In the genomic region with DNA sequence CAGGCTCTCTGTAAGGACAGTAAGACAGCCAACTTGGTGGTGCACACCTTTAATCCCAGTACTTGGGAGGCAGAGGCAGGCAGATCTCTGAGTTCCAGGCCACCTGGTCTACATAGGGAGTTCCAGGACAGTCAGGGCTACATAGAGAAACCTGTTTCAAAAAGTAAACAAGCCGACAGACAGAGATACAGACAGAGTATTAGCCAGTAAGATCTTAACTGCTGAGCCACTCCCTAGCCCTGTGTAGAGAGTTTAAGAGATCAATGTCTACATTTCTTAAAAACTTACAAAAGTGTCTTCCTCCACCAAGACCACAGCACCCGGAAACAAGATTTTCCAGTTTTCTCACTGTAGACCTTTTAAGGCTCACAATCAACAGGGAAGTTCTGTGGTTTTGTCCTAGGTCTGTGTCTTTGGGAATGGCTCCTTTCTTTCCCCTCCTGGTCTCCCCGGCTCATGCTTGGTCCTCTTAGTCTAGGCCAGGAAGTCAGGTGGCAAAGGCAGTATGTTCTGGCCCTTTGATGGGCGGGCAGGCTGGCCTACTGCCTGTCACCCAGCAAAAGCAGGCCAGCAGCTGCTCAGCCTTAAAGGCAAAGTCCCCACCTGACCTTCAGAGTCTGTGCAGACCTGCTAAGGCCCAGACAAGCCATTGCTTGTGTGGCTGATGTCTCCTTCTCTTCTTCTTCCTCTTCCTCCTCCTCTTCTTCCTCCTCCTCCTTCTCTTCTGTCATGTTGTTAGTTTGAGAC, we compare ENCODE assay signal across 16 mouse cellular contexts. TPM values are rescaled to one million over a fixed set of nuclear protein-coding genes. Genes with fewer than 3 reads are reported as not detected.
A peak's percentile ranks its signal among the peaks of the same experiment; 100 is the strongest.
DNase-seq lines count a peak whose midpoint lies in the region; ATAC-seq and TF ChIP-seq lines count a peak whose summit lies in the region.
"Had no signal": no experiment of that assay in that cellular context is flagged by ENCODE, and none has a peak within 500 bp of the region (broad histone marks: within the 10 kb centered on the region; RNA-seq: fewer than 3 reads in every experiment).

No protein-coding gene starts in this region.

- no peaks in the 10 kb centered on the region for H3K9me3 ChIP-seq in heart, embryonic 10.5 days
- H3K9me3 ChIP-seq: hindbrain, embryonic 15.5 days; liver, embryonic 15.5 days had no signal

- H3K27ac ChIP-seq in heart, embryonic 10.5 days: no peak overlapping the region
- H3K27ac ChIP-seq in gastrocnemius, adult 2 months: peak overlapping the region; percentile 75
- H3K27ac ChIP-seq: hindbrain, embryonic 15.5 days; layer of hippocampus, adult 2 months; liver, embryonic 15.5 days had no signal

- no peak for ATAC-seq in erythroblast, adult 5-6 weeks (replicated peaks; ENCODE audit: low FRiP score, poor library complexity, severe bottlenecking)

- no peak overlapping the region for H3K4me3 ChIP-seq in heart, embryonic 10.5 days
- peak overlapping the region; percentile 15 for H3K4me3 ChIP-seq in gastrocnemius, adult 2 months
- H3K4me3 ChIP-seq: hindbrain, embryonic 15.5 days; layer of hippocampus, adult 2 months; liver, embryonic 15.5 days had no signal

- WGBS in heart, embryonic 10.5 days: 71% methylated on average over 4 of the region's 4 CpGs

- 0 out of 2 replicates have a peak, but pooled peaks cover 5% of the 10 kb centered on the region for H3K4me1 ChIP-seq in heart, embryonic 10.5 days
- H3K4me1 ChIP-seq: hindbrain, embryonic 15.5 days; liver, embryonic 15.5 days had no signal

- peak; percentile 97 for DNase-seq in heart, adult 11 months
- DNase-seq in heart, embryonic 10.5 days (ENCODE audit: low spot score): no peak
- peak; percentile 80 for DNase-seq in gastrocnemius, adult 2 months
- peak; percentile 24 to 47 for DNase-seq in heart, postnatal 14 days
- DNase-seq in skeletal muscle tissue, adult 2 months (ENCODE audit: low read depth, low spot score): peak; percentile 79
- no peak for DNase-seq in urinary bladder, adult 18-20 months (ENCODE audit: low spot score in 2 of 2)
- no peak for DNase-seq in urinary bladder, postnatal 14 days (ENCODE audit: low spot score)
- DNase-seq: cerebellum, adult 11-12 months; embryo, embryonic 11 days; lung, postnatal 4 days; right cerebral cortex, postnatal 4 days had no signal

- TF ChIP-seq CTCF in gastrocnemius, adult 2 months (IDR thresholded peaks at IDR 0.05): no peak

- H3K27me3 ChIP-seq in heart, embryonic 10.5 days (ENCODE audit: insufficient read depth, poor library complexity, severe bottlenecking): no peaks in the 10 kb centered on the region
- H3K27me3 ChIP-seq: hindbrain, embryonic 15.5 days; liver, embryonic 15.5 days had no signal

- no peaks in the 10 kb centered on the region for H3K36me3 ChIP-seq in heart, embryonic 10.5 days
- H3K36me3 ChIP-seq: hindbrain, embryonic 15.5 days; liver, embryonic 15.5 days had no signal

- intact Hi-C loops in gastrocnemius, adult 2 months (cut with DNase I): no loop called here
- intact Hi-C loops in heart, postnatal 14 days (cut with DNase I): no loop called here

RNA-seq across cellular contexts. Expression of gene Osbpl10, which starts 18.2 kb away (rescaled TPM):
- 1.2 and 1.7 TPM in 2 replicates for polyA plus RNA-seq in heart, embryonic 10.5 days (2016; fragmentation: Nextera tagmentation; extraction: Ambion mirVana)
- 1 to 10 TPM; 2.0 to 3.7 TPM for total RNA-seq in gastrocnemius, adult 2 months (2021)
- 1 to 10 TPM; 2.9 to 3.2 TPM for total RNA-seq in heart, postnatal 14 days (2021)
- total RNA-seq in erythroblast, adult 5-6 weeks (2015; ENCODE audit: low replicate concordance): not detected in 2 replicates
- not detected in 2 replicates for total RNA-seq in erythroblast, adult 5-6 weeks (2017; ENCODE audit: low replicate concordance)
- total RNA-seq: monocyte, adult 5-6 weeks had no signal

RNA-seq across cellular contexts. Expression of gene Rps27rt, which starts 22.3 kb away (rescaled TPM):
- 177 and 217 TPM in 2 replicates for polyA plus RNA-seq in heart, embryonic 10.5 days (2016; fragmentation: Nextera tagmentation; extraction: Ambion mirVana)
- total RNA-seq in gastrocnemius, adult 2 months (2021): 10 to 100 TPM; 34.1 to 35.4 TPM
- total RNA-seq in heart, postnatal 14 days (2021): 10 to 100 TPM; 13.5 to 32.5 TPM
- total RNA-seq in erythroblast, adult 5-6 weeks (2015; ENCODE audit: low replicate concordance): 34.3 and 96.3 TPM in 2 replicates
- 27.0 and 44.2 TPM in 2 replicates for total RNA-seq in erythroblast, adult 5-6 weeks (2017; ENCODE audit: low replicate concordance)

RNA-seq across cellular contexts. Expression of gene Gpd1l, which starts 26.4 kb away (rescaled TPM):
- 18.7 and 23.1 TPM in 2 replicates for polyA plus RNA-seq in heart, embryonic 10.5 days (2016; fragmentation: Nextera tagmentation; extraction: Ambion mirVana)
- total RNA-seq in gastrocnemius, adult 2 months (2021): 10 to 100 TPM; 16.4 to 22.3 TPM
- total RNA-seq in heart, postnatal 14 days (2021): 10 to 100 TPM; 38.0 to 38.9 TPM
- total RNA-seq in erythroblast, adult 5-6 weeks (2015; ENCODE audit: low replicate concordance): 8.5 and 10.4 TPM in 2 replicates
- total RNA-seq in erythroblast, adult 5-6 weeks (2017; ENCODE audit: low replicate concordance): 7.5 and 7.7 TPM in 2 replicates

Comparison
In these comparisons a context has a peak if more than half of its experiments do, and no peak if none do; other contexts are left out.
1. DNase-seq: peak in heart, adult 11 months (single experiment), gastrocnemius, adult 2 months (single experiment), heart, postnatal 14 days (2 of 2) and skeletal muscle tissue, adult 2 months (single experiment); none in heart, embryonic 10.5 days (single experiment), urinary bladder, adult 18-20 months (0 of 2) and urinary bladder, postnatal 14 days (single experiment).